Mouse (Mus musculus) intestine, embryonic 14.5 days (tissue): ENCODE results near the gene Dnajc3. TPM values are rescaled to one million over a fixed set of nuclear protein-coding genes. Genes with fewer than 3 reads are reported as not detected.

Source experiments
- ATAC-seq: fragments of 200-750 bp; cut with Nextera tagmentation; replicated peaks from 2 replicates; pipeline ENCODE4 v1.8.0; 2017; ENCODE audit warnings: low read depth, moderate number of reproducible peaks, moderate TSS enrichment, moderate library complexity; ENCODE audit not compliant: low FRiP score, low TSS enrichment
- DNase-seq: peaks from one replicate; pipeline ENCODE4 v3.0.0-alpha.2; 2018; ENCODE audit warnings: low spot score
- H3K27ac ChIP-seq: fragments of 300-500 bp; sonication (generic); 2 replicates; pipeline ENCODE4 v1.5.1; 2014; ENCODE audit warnings: low read depth, mild to moderate bottlenecking, control low read depth
- H3K27me3 ChIP-seq: fragments of 300-500 bp; sonication (generic); replicated peaks from 2 replicates; pipeline ENCODE4 v1.6.1; 2014; ENCODE audit warnings: low read length, control low read depth; ENCODE audit not compliant: control insufficient read depth, insufficient read depth
- H3K36me3 ChIP-seq: fragments of 300-500 bp; sonication (generic); 2 replicates; pipeline ENCODE4 v1.6.1; 2014; ENCODE audit warnings: low read length, control low read depth; ENCODE audit not compliant: control insufficient read depth, insufficient read depth
- H3K4me1 ChIP-seq: fragments of 300-500 bp; sonication (generic); replicated peaks from 2 replicates; pipeline ENCODE4 v1.6.1; 2014; ENCODE audit warnings: low read length, control low read depth, mixed read lengths; ENCODE audit not compliant: control insufficient read depth, insufficient read depth
- H3K4me2 ChIP-seq: fragments of 300-500 bp; sonication (generic); 2 replicates; pipeline ENCODE4 v1.6.1; 2014; ENCODE audit warnings: low read length
- H3K4me3 ChIP-seq: fragments of 300-500 bp; sonication (generic); 2 replicates; pipeline ENCODE4 v1.5.1; 2014; ENCODE audit warnings: low read depth, low read length, control low read depth, mixed read lengths
- H3K9ac ChIP-seq: fragments of 300-500 bp; sonication (generic); 2 replicates; pipeline ENCODE4 v1.6.1; 2014; ENCODE audit warnings: mild to moderate bottlenecking, low read length
- H3K9me3 ChIP-seq: fragments of 300-500 bp; sonication (generic); 2 replicates; pipeline ENCODE4 v1.6.1; 2016; ENCODE audit warnings: low read length, control low read depth; ENCODE audit not compliant: control insufficient read depth
- WGBS: fragments of 180-500 bp; shearing (Covaris S2); extraction: QIAGEN DNeasy Blood & Tissue Kit; methylation state at CpG from one replicate; pipeline ENCODE4 v1.1.7; 2014; 5-methylcytosine and 5-hydroxymethylcytosine counted together
- polyA plus RNA-seq: library from polyadenylated mRNA; unstranded; fragments of >200 nt; fragmentation: Nextera tagmentation; extraction: Ambion mirVana; gene quantifications from 2 replicates; pipeline ENCODE4 v1.2.1, GENCODE M21; 2014

The Dnajc3 gene
- 34.4 and 40.9 TPM in 2 replicates for polyA plus RNA-seq

DNA sequence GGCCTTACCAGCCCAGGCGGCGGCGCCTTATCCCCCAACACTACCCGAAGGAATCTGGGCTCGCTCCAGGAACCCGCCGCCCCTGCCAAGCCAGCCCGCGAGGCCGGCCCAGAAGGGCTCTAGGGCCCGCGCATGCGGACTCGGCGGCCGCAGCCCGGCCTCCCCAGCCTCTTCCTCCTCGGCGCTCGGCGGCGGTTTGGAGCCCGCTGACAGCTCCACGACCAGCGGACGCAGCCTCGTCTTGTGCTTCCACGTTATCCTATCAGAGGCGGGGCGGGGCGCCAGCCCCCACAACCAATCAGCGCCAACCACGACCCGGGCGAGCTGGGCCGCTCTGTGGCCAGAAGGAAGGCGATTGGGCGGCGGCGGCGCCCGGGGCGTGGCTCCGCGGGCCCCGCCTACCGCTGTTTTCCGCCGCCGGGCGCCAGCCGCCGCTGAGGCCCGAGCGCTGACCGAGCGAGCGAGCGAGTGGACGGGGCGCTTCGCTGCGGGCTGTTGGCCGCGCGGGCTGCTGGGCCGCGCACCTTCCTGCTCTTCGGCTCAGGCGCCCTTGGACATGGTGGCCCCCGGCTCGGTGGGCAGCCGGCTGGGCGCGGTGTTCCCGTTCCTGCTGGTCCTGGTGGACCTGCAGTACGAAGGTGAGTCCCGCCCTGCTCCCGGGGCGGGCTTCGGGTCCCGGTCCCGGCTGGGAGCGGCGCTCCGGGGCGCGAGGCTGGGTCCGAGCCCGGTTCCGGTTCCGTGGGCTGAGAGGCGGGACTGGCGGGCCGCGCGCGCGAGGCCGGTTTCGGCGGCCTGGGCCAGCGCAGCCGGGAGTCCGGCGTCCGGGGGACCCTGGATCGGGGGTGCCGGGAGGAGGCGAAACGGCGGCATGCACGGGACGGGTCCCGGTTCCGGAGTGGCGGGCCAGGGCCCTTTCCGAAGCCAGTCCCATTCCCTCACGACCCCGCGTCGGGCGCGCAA is at the start of gene Dnajc3:
Gene Dnajc3 (plus strand): TSS at position 444 of the 960 bp plus-strand sequence.
- Histone ChIP-seq H3K4me2 (peak within 1 kb of the TSS; percentile 61), H3K9me3 (no peaks in the 10 kb centered on the region), H3K27me3 (no peaks in the 10 kb centered on the region), H3K4me3 (peak within 1 kb of the TSS; percentile 96), H3K9ac (peak within 1 kb of the TSS; percentile 99), H3K4me1 (peaks cover 22% of the 10 kb centered on the region), H3K27ac (peak within 1 kb of the TSS; percentile 91), H3K36me3 (no peaks in the 10 kb centered on the region)
- DNase-seq (peak; percentile 96), ATAC-seq (peak; percentile 100)
- WGBS = under 1% methylated on average over 106 of the region's 124 CpGs

GRCm38 (mm10) chr14:118890101-118890500 is 47.7 kb upstream of the Dnajc3 start:
- 81% methylated on average over 4 of the region's 4 CpGs for WGBS
- Histone ChIP-seq H3K36me3 (peaks cover 51% of the 10 kb centered on the region), H3K27ac (no peak overlapping the region), H3K4me3 (no peak overlapping the region), H3K27me3 (no peaks in the 10 kb centered on the region), H3K4me2 (no peak overlapping the region), H3K4me1 (no peaks in the 10 kb centered on the region), H3K9ac (no peak overlapping the region), H3K9me3 (no peaks in the 10 kb centered on the region)
- DNase-seq = no peak
- no peak for ATAC-seq

- peaks cover 35% of the 10 kb centered on the region for H3K36me3 ChIP-seq
- ATAC-seq = no peak
- H3K4me2 ChIP-seq = no peak overlapping the region
- H3K27me3 ChIP-seq = no peaks in the 10 kb centered on the region
- DNase-seq = no peak
- WGBS = 91% methylated on average over 7 of the region's 7 CpGs
- H3K27ac ChIP-seq = no peak overlapping the region
- H3K9ac ChIP-seq = no peak overlapping the region
- no peaks in the 10 kb centered on the region for H3K9me3 ChIP-seq
- H3K4me1 ChIP-seq = no peaks in the 10 kb centered on the region
- no peak overlapping the region for H3K4me3 ChIP-seq
Observed at GRCm38 (mm10) chr14:118895228-118895627, 42.5 kb upstream of the Dnajc3 start.

GRCm38 (mm10) chr14:118895655-118896054 is 42.1 kb upstream of the Dnajc3 start:
- no peak for ATAC-seq
- Histone ChIP-seq H3K4me3 (no peak overlapping the region), H3K36me3 (peaks cover 38% of the 10 kb centered on the region), H3K4me2 (no peak overlapping the region), H3K4me1 (no peaks in the 10 kb centered on the region), H3K27me3 (no peaks in the 10 kb centered on the region), H3K9me3 (no peaks in the 10 kb centered on the region), H3K27ac (no peak overlapping the region), H3K9ac (no peak overlapping the region)
- 93% methylated on average over 10 of the region's 10 CpGs for WGBS
- no peak for DNase-seq

- DNase-seq (no peak), ATAC-seq (no peak)
- H3K4me1 ChIP-seq = no peaks in the 10 kb centered on the region
- H3K9me3 ChIP-seq = no peaks in the 10 kb centered on the region
- H3K27me3 ChIP-seq = no peaks in the 10 kb centered on the region
- H3K4me3 ChIP-seq = no peak overlapping the region
- H3K36me3 ChIP-seq = peaks cover 58% of the 10 kb centered on the region
- 79% methylated on average over 11 of the region's 11 CpGs for WGBS
- no peak overlapping the region for H3K27ac ChIP-seq
- no peak overlapping the region for H3K9ac ChIP-seq
- no peak overlapping the region for H3K4me2 ChIP-seq
Observed at GRCm38 (mm10) chr14:118899940-118900339, 37.8 kb upstream of the Dnajc3 start.

GRCm38 (mm10) chr14:118900911-118901310 is 36.9 kb upstream of the Dnajc3 start:
- 95% methylated on average over 1 of the region's 1 CpGs for WGBS
- H3K9me3 ChIP-seq = no peaks in the 10 kb centered on the region
- H3K4me2 ChIP-seq = no peak overlapping the region
- DNase-seq = no peak
- no peak overlapping the region for H3K9ac ChIP-seq
- no peaks in the 10 kb centered on the region for H3K27me3 ChIP-seq
- H3K27ac ChIP-seq = no peak overlapping the region
- no peak overlapping the region for H3K4me3 ChIP-seq
- no peak for ATAC-seq
- peaks cover 50% of the 10 kb centered on the region for H3K36me3 ChIP-seq
- H3K4me1 ChIP-seq = no peaks in the 10 kb centered on the region

GRCm38 (mm10) chr14:118903397-118903796 is 34.4 kb upstream of the Dnajc3 start:
- DNase-seq (no peak), ATAC-seq (no peak)
- H3K27me3 ChIP-seq = no peaks in the 10 kb centered on the region
- H3K4me2 ChIP-seq = no peak overlapping the region
- no peak overlapping the region for H3K4me3 ChIP-seq
- H3K36me3 ChIP-seq = peaks cover 67% of the 10 kb centered on the region
- WGBS = 86% methylated on average over 3 of the region's 3 CpGs
- H3K27ac ChIP-seq = no peak overlapping the region
- no peak overlapping the region for H3K9ac ChIP-seq
- H3K9me3 ChIP-seq = no peaks in the 10 kb centered on the region
- no peaks in the 10 kb centered on the region for H3K4me1 ChIP-seq

DNA sequence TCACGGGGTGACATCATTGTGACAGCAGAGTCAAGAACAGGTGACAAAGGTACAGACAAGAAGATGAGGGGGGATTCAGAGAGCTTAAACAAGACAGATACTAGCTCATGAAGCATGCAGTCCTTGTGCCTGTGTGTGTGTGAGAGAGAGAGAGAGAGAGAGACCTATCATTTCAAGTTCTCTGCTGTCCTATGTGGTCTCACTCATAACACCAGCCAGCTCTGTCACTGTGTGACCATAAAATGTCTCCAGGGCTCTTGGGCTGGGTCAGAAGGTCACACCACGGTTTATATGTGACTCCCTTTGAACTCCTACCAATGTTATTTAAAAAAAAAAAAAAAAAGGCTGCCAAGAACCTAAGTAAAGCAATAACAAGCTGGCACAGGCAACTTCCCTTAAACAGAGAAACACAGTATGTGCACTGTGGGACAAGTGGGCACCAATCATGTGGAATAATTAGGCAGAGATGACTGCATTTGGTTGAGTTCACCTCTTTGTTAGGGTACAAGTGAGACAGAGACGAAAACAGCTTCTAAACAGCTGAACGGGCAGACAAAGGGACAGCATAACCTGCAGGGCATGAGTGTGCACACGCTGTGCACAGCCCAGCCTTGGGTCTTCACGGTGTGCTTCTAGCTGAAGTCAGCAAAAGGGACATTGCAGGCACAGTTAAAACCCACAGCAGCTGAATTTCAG is 33.8 kb upstream of the Dnajc3 start:
- ATAC-seq = no peak
- DNase-seq = no peak
- Histone ChIP-seq H3K9me3 (no peaks in the 10 kb centered on the region), H3K27ac (no peak overlapping the region), H3K27me3 (no peaks in the 10 kb centered on the region), H3K9ac (no peak overlapping the region), H3K36me3 (peaks cover 71% of the 10 kb centered on the region), H3K4me2 (no peak overlapping the region), H3K4me3 (no peak overlapping the region), H3K4me1 (no peaks in the 10 kb centered on the region)
- 52% methylated on average over 6 of the region's 6 CpGs for WGBS
